Mouse (Mus musculus) CH12.LX (cell line): ENCODE data around the gene Glis3.

ENCODE experiments used
- CTCF ChIP-seq, 2 experiments: IDR thresholded peaks in 1 of 2; conservative IDR thresholded peaks in 1 of 2; 2 replicates each; pipeline ENCODE4 v1.5.1; 2011 to 2012; ENCODE audit warnings: low read depth in 2 of 2, low read length in 2 of 2, improper control_type of control experiment in 1 of 2, inconsistent platforms in 1 of 2, mild to moderate bottlenecking in 1 of 2, moderate library complexity in 1 of 2
- MAZ ChIP-seq: IDR thresholded peaks from 2 replicates; pipeline ENCODE4 v1.6.1; 2012; ENCODE audit warnings: low read depth, mild to moderate bottlenecking, inconsistent platforms, low read length, improper control_type of control experiment, moderate library complexity
- MXI1 ChIP-seq: IDR thresholded peaks from 2 replicates; pipeline ENCODE4 v1.6.1; 2011; ENCODE audit warnings: mild to moderate bottlenecking, low read depth, low read length, improper control_type of control experiment
- POLR2A ChIP-seq: IDR thresholded peaks from 2 replicates; pipeline ENCODE4 v1.6.1; 2011; ENCODE audit warnings: low read depth, mild to moderate bottlenecking, improper control_type of control experiment, low read length
- TCF12 ChIP-seq: IDR thresholded peaks from 2 replicates; pipeline ENCODE4 v1.6.1; 2014; ENCODE audit warnings: low read depth, mild to moderate bottlenecking, inconsistent platforms, low read length, improper control_type of control experiment
- ZMIZ1 ChIP-seq: IDR thresholded peaks from 2 replicates; pipeline ENCODE4 v1.6.1; 2012; ENCODE audit warnings: low read depth, mild to moderate bottlenecking, inconsistent platforms, low read length, improper control_type of control experiment

- TF ChIP-seq POLR2A (no peak), MXI1 (no peak), MAZ (no peak), ZMIZ1 (no peak), TCF12 (no peak), CTCF (conservative IDR thresholded peaks at IDR 0.05 in 1 of 2, IDR thresholded peaks at IDR 0.05 in 1 of 2; ENCODE audit: low read depth in 2 of 2, low read length in 2 of 2) (no peak)
Observed at GRCm38 (mm10) chr19:28679291-28679775, 544 bp downstream of the Glis3 start.
